Mouse (Mus musculus): ENCODE results near the gene Chd1l.

Chd1l gene

DNA sequence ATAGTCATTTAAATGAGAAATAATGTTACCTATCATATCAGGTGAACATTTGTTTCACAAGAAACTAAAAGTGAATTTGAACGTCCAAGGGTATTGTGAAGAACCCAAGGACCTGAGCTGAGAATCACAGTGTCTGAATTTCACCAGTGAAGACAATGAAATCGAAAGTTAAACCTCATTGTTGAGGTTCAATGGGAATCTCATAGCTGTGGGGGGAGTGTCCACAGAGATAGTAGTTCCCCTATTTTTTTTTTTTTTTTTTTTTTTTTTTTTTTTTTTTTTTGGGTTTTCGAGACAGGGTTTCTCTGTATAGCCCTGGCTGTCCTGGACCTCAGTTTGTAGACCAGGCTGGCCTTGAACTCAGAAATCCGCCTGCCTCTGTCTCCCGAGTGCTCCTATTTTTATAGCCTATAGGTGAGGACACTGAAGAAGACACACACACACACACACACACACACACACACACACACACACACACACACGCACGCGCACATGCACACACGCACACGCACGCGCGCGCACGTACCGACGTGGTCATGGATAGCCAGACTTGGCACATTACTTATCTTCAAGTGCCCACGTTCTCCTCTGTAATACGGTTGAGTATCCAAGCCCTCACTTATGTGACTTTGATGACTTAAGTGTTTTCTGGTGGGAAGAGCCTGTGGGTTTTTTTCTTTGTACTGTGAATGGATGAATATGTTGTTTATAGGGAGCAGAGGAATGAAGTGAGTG is 7.3 kb upstream of the Chd1l start:
- DNase-seq = no peak

DNA sequence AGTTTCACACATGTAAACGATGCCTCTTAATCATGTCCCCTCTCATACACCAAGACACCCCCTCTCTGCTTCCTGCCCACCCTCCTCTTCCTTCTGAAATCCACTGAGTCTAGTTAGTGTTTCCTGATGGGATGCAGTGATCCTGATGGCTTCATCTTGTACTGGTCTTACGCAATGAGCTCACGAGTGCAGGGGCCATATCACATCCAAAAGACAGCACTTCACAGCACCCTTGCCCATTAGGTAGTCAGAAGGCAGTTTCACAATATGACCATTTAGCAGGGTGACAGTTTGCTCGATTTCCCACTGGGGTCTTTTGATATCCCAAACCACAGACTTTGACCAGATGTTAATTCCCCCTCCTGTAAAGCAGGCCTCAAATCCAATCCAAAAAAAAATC is 5.9 kb upstream of the Chd1l start:
- no peak for DNase-seq

- DNase-seq = no peak
Observed at GRCm38 (mm10) chr3:97615154-97615553, 5.2 kb upstream of the Chd1l start.

GRCm38 (mm10) chr3:97611021-97611420 is 1.0 kb upstream of the Chd1l start:
- no peak for DNase-seq

DNA sequence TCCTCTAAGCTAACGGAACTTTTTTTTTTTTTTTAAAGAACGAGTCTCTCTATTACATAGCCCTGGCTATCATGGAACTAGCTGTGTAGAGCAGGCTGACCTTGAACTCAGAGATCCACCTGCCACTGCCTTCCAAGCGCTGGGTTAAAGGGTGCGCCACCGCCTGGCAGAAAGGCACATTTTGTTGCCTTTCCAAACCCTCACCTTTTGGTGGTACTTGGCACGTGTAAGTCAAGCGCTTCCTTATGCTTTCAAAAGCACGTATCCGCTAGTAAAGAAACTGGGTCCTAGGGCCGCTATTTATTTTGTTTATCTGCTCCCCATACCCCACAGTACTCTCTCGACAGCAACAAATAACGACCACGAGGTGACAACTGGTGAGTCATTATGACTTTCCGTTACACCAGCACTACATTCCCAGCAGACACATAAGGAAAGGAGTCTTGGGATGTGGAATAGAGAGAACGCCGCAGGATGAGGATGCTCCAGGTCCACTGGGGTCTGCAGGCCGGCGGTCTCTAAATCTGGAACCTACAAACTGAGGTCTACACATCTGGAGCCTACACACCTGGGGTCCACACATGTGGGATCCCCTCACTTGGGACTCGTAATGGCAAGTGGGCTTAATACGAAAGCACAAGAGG is 680 bp downstream of the Chd1l start:
- DNase-seq = peak; percentile 19

GRCm38 (mm10) chr3:97600050-97600832 is 9.8 kb downstream of the Chd1l start:
- no peak for DNase-seq

- DNase-seq = no peak
Observed at GRCm38 (mm10) chr3:97596796-97597195, 13.2 kb downstream of the Chd1l start.

- DNase-seq = no peak
Observed at GRCm38 (mm10) chr3:97595066-97595465, 14.9 kb downstream of the Chd1l start.

GRCm38 (mm10) chr3:97594140-97594539 is 15.9 kb downstream of the Chd1l start:
- DNase-seq = no peak

DNA sequence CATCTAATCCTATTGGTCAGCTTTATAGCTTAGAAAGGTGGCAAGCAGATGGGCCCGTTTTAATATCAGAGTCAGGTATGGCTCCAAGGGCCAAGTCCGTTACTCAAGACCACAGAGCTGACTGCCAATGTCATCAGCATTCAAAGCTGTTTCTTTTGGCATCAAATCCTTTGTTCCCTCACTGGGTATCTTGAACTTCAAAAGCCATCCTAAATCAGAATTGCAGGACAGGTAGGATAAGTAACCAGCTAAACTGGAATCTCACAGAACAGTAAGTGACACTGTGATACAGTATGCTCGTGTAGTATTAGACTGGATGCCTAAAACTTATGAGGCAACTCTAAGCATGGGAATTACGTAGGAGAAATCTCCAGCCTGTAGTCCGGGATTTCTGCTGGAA is 16.9 kb downstream of the Chd1l start:
- DNase-seq = no peak

DNA sequence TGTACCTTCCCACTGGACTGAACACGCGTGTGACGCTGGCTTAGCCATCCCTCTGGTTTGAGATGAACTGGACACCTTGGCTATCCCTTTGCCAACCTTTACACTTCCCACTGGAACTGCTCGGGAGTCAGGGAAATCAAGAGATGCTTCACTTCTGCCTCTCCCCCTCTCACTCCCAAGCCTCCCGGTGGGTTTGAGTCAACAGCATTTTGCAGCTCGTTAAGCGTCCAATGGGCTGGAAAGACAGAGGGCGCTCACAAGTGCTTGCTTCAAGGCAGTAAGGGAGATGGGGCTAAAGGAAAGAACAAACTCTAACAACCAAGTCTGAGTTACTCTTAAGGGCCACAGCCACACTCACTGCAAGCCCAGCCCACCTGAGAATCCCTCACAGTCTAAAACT is 19.3 kb downstream of the Chd1l start:
- no peak for DNase-seq

GRCm38 (mm10) chr3:97587656-97588055 is 22.3 kb downstream of the Chd1l start:
- no peak for DNase-seq

DNA sequence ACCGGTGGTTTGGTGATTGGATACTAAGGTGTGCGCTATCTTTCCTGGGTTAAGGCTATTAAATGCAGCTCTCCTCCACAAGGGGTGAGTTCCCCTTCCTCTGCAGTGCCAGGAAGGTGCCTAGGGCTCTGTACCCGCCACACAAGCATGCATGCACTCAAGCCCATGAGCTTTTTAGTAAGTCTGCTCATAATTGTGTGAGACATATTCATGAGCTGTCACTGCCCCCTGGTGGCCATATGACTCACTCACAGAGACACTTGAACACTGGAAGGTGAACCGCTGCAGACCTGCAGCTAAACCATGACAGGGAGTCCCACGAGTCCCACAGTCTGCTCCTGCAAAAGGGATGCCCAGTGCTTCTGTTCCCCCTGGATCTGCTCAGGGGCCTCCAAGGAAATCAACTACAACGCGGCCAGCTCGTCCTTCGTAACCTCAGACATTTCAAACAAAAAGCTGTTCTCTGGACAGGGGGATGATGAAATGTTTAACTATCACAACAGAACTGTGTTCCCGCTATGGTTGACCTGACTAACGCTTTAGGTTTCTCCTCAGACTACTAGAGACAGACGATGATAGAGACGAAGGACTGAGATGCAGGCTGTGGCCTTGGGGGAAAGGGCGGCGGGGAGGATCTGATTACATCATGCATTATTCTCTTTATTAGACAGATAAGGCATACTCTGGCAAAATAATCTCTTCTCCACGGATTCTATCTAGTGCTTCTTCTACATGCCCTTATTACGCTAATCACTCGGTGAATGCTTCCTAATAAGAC is 24.4 kb downstream of the Chd1l start:
- peak; percentile 53 for DNase-seq

DNA sequence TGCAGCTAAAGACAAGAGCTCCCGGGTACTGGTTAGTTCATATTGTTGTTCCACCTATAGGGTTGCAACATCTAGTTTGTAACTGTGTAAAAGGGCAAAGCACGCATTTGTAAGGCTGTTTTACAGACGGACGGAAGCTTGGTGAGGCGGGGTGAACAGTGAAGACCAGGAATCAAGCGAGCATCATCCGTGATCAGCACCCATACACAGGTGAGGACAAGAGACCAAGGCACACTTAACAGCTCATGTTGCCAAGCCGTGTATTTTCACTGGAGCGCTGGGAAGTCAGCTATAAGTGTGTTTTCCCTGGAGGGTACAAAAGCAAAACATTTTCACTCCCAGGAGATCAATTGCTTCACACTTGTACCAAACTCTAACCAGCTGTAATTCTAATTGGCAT is 36.2 kb downstream of the Chd1l start:
- no peak for DNase-seq

- no peak for DNase-seq
Observed at GRCm38 (mm10) chr3:97564588-97564987, 45.4 kb downstream of the Chd1l start.

DNA sequence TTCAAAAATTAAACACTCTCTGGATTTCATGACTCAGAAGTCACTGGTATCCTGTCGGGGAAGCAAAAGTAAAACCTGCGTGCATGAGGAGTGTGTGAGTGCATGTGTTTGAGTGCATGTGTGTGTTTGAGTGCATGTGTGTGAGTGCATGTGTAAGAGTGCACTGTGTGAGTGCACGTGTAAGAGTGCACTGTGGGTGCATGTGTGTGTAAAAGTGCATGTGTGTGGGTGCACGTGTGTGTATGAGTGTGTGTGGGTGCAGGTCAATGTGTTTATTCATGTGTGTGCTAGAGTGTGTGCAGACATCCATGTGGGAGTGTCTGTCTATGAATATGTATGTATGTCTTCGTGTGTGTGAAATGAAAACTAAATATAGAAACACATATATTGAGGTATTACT is 51.4 kb downstream of the Chd1l start:
- DNase-seq = no peak

DNA sequence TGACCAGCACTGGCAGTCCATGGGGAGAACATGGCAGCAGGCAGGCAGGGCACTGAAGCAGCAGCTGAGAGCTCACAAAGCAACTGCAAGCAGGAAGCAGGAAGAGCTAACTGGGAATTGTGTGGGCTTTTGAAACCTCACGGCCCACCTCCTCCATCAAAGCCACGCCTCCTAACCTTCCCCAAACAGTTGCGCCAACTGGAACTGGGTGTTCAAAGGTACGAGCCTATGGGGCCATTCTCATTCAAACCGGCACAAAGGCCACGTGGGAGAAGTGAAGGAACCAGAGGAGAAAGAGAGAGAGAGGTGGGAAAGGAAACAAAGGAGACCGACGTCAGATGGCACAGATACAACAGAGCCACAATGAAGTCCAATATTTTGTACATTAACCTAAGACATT is 63.8 kb downstream of the Chd1l start:
- no peak for DNase-seq

- no peak for DNase-seq
Observed at GRCm38 (mm10) chr3:97540171-97540570, 69.8 kb downstream of the Chd1l start.

DNA sequence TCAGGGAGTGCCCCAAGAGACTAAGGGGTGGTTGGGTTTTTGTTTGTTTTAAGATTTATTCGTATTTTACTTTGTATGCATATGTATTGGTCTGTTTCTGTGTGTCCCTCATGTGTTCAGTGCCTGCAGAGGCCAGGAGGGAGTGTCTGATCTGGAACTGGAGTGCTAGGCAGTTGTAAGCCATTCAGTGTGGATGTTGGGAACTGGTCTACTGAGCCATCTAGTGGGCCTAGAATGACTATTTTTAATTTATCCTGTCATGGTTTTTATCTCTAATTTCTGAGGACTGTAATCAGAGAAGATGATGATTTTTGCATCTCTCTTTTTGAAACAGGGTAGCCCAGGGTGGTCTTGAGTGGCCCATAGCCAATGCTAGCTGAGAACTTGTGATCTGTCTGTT is 71.4 kb downstream of the Chd1l start:
- no peak for DNase-seq

GRCm38 (mm10) chr3:97537006-97537405 is 73.0 kb downstream of the Chd1l start:
- DNase-seq = no peak

DNA sequence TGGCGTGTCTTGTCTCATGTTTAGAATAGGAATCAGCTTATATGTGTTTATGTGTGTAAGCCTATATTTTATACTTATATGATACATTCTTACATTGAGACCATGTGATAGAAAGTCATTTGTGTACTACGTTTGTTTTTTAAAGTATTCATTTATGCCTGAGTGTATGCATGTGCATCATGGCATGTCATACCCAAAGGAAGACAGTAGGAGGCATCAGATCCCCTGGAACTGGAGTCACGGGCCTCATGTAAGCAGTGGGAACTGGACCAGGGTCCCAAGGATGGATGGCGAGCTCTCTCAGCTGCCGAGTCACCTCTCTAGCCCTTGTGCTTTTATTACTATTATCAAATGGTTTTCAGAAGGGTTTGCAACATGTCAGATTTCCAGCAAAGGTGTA is 74.3 kb downstream of the Chd1l start:
- DNase-seq = no peak

DNA sequence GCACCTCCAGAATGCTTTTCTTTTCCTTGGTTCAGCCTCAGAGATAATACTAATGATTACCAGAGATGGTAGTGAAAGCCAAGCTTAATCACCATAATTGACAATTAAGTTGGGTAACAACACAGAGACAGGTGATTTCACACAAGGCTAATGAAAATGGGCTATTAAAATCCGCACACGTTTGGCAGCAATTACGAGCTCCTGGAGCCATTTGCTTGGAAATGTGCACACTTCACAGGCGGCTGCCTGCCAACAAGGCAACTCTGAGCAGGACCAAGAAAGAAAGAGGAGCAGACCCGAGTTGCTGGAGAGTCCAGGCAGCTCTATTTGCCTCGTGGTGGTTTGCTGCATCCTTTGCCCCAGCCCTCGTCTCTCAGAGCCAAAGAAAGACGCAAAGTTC is 84.5 kb downstream of the Chd1l start:
- DNase-seq = no peak

DNA sequence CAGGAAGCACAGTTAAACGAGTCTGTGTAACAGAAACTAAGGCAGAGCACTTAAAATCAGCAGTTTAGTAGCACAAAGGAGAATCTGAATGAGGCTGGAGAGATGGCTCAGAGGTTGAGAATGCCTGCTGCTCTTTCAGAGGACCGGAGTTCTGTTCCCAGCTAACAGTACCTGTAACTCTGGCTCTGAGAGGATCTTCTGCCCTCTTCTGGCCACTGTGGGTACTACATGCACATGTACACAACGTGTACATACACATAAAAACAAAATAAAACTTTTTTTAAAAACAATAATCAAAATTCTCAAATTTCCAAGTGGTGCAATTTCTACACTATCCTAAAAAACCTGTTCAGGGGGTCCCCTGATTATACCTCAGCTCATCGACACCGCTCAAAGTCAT is 85.2 kb downstream of the Chd1l start:
- no peak for DNase-seq
